Mouse (Mus musculus): ENCODE measurements around the gene Slc39a1.
"Not testable (repeated sequence)": the region's sequence is repeated elsewhere in the genome, so short reads cannot be mapped to it uniquely, and the experiment has no call there.

GRCm38 (mm10) chr3:90252659-90253058 is 4.7 kb downstream of the Slc39a1 start:
- TF ChIP-seq NANOG (IDR thresholded peaks at IDR 0.05; ENCODE audit: borderline replicate concordance, low read length); CTCF (conservative IDR thresholded peaks at IDR 0.05; ENCODE audit: low read length): not testable (repeated sequence)

Data from E14TG2a.4 (cell line).